Mouse (Mus musculus) adrenal gland, postnatal 25 days (tissue): ENCODE results near the gene Ntrk3. TPM values are rescaled to one million over a fixed set of nuclear protein-coding genes. Genes with fewer than 3 reads are reported as not detected.
A peak's percentile ranks its signal among the peaks of the same experiment; 100 is the strongest.

Experiments used
- DNase-seq: peaks from one replicate; pipeline ENCODE4 v3.0.0; 2021; ENCODE audit warnings: mixed read lengths
- total RNA-seq: library from RNA; stranded (reverse); gene quantifications from 2 replicates; pipeline ENCODE4 v1.2.3, GENCODE M21; 2021

The Ntrk3 gene
- total RNA-seq, 1 experiment from 2014 or later: 24.3 TPM

- peak; percentile 68 for DNase-seq
Measured at GRCm38 (mm10) chr7:78520243-78520927, 217.4 kb downstream of the Ntrk3 start.

DNA sequence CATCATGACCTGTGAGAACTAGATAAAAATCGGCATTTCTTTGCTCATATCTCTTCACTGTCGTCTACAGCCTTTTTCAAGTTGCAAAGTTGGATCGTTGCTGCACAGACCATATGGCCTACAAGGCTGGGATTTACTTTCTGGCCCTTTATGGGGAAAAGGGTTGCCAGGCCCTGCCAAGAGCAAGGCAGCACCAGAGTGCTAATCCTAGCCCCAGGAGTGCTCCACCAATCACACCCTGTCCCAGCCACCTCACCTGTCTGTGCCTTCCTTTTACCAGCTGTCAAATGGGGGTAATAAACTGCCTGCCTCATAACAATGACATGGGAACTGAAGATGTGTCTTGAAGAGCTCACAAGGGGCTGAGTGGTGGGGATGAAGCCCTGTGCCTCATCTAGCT, 218.1 kb downstream of the Ntrk3 start:
- no peak for DNase-seq

DNA sequence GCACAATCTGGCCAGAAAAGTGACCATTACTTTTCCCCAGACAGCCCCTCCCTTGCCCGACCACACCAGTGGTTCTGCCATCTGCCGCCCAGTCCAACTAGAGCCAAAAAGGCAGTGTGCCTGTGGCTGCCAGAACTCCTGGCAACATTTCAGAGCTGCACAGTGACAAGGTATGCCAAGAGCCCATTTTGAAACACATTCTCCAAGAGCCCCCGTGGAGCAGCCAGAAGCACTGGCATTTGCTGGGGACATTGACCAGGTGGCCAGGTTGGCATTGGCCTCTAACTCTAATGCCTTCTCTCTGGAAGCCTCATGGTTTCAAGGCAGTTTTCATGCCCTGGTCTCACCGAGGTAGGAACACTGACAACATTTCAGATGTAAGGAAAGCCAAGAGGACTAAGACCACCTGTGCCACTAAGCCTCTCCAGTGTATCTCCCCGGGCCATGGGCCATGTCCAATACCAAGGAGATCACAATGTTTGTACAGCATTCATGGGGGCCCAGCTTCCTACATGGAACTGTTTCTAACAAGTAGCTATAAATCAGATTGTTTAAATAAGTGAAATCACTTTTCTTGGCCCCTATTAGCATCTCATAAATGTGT, 218.9 kb downstream of the Ntrk3 start:
- DNase-seq: peak; percentile 43

DNA sequence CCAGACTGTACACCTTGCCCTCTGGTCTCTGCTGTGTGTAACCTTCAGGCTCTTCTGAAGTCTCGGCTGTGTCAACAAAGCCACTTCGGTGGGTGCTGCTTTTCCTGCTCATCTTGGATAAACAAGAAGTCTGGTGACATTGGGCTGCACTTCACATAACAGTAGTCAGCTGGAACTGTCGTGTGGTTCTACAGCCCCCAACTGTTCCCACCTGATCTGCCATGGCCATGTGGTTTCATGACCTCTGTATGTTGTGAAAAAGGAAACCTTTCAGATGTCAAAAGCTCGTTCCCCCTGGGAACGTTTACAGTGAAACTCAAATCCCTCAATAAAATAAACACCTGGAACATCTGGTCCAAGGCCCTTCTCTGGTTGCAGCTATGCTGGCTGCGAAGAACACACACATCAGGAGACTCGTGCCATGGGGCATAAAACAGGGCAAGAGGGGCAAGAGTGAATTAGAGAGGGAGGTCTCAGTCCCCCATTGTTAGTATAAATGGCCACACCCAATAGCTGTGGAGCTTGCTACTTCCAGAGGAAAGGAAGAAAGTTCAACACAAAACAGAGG, 222.7 kb downstream of the Ntrk3 start:
- DNase-seq: no peak

GRCm38 (mm10) chr7:78507032-78507611, 230.7 kb downstream of the Ntrk3 start:
- DNase-seq: no peak

- no peak for DNase-seq
Measured at GRCm38 (mm10) chr7:78500863-78501262, 236.9 kb downstream of the Ntrk3 start.

- DNase-seq: no peak
Measured at GRCm38 (mm10) chr7:78499970-78500369, 237.8 kb downstream of the Ntrk3 start.

DNA sequence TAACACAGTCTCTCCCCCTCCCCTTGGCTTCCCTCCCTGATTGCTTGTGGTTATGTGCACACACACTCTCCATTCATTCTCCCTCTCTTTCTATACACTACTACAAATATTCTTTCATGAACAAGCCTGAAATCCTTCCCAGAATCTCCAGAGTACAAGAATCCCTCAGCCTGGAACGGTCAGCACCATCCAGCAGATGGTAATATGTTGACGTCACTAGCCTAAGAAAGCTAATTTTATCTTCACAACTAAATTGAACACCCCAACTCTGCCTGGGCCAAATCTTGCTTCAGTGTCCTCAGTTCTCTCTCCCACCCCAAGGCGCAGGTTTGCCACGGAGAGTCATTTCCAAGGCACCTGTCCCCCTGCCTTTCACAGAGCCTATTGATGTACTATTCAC, 239.5 kb downstream of the Ntrk3 start:
- no peak for DNase-seq

GRCm38 (mm10) chr7:78497819-78498218, 240.0 kb downstream of the Ntrk3 start:
- DNase-seq: peak; percentile 32

GRCm38 (mm10) chr7:78493591-78493990, 244.2 kb downstream of the Ntrk3 start:
- no peak for DNase-seq

- DNase-seq: peak; percentile 55
Measured at GRCm38 (mm10) chr7:78491176-78491575, 246.6 kb downstream of the Ntrk3 start.

DNA sequence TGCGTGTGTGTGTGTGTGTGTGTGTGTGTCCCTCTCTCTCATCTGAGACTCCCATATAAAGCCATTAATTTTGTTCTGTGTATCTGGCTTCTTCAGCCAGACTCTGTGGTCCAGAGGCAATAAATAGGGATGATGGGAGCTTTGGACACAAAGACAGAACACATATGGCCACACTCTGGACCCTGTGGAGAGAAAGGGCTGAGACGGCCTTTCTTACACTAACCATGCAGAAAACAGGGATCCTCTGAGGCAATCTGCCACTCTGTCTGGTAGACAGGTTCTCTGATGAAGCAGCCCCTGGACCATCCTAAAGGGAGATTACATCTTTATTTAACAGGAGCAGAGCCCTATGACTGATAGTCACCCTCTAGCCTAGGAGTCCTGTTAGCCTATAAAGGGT, 253.5 kb downstream of the Ntrk3 start:
- no peak for DNase-seq

- no peak for DNase-seq
Measured at GRCm38 (mm10) chr7:78483729-78484128, 254.1 kb downstream of the Ntrk3 start.

DNA sequence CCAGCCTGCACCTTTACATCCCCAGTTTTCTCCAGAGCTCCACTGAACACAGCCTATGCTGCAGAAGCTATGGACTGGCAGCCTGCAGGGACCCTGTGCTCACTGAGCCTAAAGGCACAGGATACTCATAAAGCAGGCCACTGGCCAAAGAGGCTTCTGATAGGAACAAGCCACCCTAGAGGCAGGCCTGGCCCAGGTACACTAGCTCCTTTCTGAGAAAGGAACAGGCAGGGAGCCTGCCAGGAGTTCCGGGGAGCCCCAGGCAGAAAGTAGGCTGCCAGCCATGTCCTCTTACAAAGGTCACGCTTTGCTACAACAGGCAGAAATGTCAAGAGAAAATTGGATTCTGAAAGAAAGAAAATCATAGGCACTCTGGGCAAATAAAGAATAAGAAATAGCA, 254.8 kb downstream of the Ntrk3 start:
- DNase-seq: peak; percentile 25

- no peak for DNase-seq
Measured at GRCm38 (mm10) chr7:78478881-78479280, 258.9 kb downstream of the Ntrk3 start.

GRCm38 (mm10) chr7:78471755-78472154, 266.1 kb downstream of the Ntrk3 start:
- DNase-seq: no peak

DNA sequence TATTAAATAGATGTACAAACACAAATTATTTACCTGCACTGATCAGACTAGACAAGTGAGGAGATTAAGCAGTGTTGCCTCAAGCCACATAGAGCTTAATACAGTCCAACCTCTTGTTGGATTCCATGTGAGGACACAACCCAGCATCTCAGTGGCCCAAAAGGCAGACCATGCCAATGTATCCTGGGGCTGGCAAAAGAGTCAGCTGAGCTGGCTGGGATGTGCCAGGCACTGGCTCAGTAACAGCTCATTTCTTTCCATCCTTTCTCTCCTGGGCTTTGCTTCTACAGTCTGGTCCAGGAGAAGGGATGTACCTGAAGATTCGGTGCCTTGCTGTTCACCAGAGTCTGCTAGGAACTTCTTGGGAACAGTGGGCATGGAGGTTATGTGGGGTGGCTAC, 266.5 kb downstream of the Ntrk3 start:
- no peak for DNase-seq

GRCm38 (mm10) chr7:78462605-78463004, 275.2 kb downstream of the Ntrk3 start:
- DNase-seq: no peak

DNA sequence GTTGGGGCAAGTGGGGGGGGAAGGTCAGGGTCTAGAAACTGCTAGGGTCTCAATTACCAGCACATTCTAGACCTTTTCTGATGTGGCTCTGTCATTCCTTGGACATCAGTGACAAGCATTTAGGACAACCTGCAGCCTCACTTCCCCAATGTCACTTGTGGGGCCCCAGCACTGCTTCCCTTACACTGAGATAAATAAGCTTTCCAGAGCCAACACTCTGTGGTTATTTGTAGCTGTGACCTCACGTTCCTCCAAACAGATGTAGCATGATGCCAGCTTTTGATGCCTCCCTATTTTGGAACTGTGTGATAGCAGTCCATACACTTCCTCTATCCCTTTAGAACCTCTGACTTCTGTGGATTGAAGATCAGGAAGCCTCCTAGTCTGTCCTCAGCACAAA, 278.8 kb downstream of the Ntrk3 start:
- no peak for DNase-seq

DNA sequence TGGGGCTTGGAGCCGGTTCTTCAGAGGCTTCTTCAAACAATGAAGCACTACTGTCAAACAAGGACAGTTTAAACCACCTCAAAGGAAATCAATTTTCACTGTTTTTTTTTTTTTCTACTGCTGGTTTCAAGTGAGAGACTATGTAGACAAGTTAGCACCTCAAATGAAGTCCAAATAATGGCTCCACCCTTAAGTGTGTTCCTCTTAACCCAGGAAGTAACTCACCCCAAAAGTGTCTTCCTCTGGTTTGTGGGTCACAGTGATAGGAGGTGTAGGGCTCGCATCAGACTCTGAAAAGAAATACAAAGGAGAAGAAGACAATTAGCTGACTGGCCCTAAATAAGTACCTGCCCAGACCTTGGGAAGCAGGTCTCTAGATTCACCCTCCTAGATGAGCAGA, 286.1 kb downstream of the Ntrk3 start:
- DNase-seq: no peak

- no peak for DNase-seq
Measured at GRCm38 (mm10) chr7:78449909-78450592, 287.8 kb downstream of the Ntrk3 start.

DNA sequence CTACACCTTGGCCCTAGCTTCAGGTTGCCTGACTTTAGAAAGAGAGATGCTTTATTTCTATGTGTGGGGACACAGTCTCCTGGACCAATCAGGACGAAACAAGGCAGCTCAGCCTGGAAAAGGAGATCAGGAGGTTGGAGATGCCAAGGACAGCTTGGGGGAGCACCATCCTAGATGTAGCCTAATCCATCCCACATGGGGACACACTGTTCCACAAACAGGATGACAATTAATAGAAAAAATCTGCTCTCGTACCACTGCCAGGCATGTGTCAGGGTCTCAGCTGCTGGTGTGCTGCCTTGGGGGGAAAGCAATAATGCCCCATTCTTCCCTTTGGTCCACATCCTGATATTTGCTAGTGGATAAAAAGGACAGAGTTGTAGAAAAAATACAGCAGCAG, 289.0 kb downstream of the Ntrk3 start:
- no peak for DNase-seq
